Mouse (Mus musculus): Measurements from ENCODE around the gene Ly6g5c. TPM values are rescaled to one million over a fixed set of nuclear protein-coding genes. Genes with fewer than 3 reads are reported as not detected.

The Ly6g5c gene
- polyA plus RNA-seq, 1 experiment from 2014 or later = not detected

- Histone ChIP-seq H3K9ac (no peak overlapping the region), H3K4me1 (replicated peaks) (no peaks in the 10 kb centered on the region), H3K4me2 (no peak overlapping the region), H3K27me3 (no peaks in the 10 kb centered on the region), H3K27ac (replicated peaks) (no peak overlapping the region), H3K9me3 (no peaks in the 10 kb centered on the region), H3K36me3 (no peaks in the 10 kb centered on the region), H3K4me3 (no peak overlapping the region)
- WGBS = 87% methylated on average over 3 of the region's 3 CpGs
- no peak for ATAC-seq (ENCODE audit: low read depth)
These were observed 24.1 kb upstream of the Ly6g5c start for GRCm38 (mm10) chr17:35083929-35084497.

GRCm38 (mm10) chr17:35085208-35085865, 22.7 kb upstream of the Ly6g5c start, which contains the start of gene Ly6g6f:
Gene Ly6g6f (minus strand): TSS chr17:35085610.
- Histone ChIP-seq H3K9me3 (no peaks in the 10 kb centered on the region), H3K27ac (replicated peaks) (no peak within 1 kb of the TSS), H3K4me2 (no peak within 1 kb of the TSS), H3K4me1 (replicated peaks) (peaks cover 7% of the 10 kb centered on the region), H3K9ac (no peak within 1 kb of the TSS), H3K36me3 (no peaks in the 10 kb centered on the region), H3K4me3 (no peak within 1 kb of the TSS), H3K27me3 (no peaks in the 10 kb centered on the region)
- 88% methylated on average over 7 of the region's 7 CpGs for WGBS
- ATAC-seq (ENCODE audit: low read depth) = no peak

DNA sequence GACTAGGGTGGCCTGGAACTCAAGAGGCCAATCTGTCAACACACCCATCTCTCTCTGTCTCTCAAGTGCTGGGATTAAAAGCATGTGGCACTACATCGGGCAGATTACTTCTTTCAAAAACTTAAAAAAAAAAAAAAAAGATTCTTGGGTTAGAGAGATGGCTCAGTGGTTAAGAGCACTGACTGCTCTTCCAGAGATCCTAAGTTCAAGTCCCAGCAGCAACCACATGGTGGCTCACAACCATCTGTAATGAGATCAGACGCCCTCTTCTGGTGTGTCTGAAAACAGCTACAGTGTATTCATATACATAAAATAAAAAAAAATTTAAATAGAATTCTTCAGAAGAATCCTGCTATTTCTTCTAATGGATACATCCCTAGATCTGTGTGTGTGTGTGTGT, 19.9 kb upstream of the Ly6g5c start:
- H3K27ac ChIP-seq (replicated peaks) = no peak overlapping the region
- no peak overlapping the region for H3K4me2 ChIP-seq
- H3K27me3 ChIP-seq = no peaks in the 10 kb centered on the region
- WGBS = 49% methylated on average over 2 of the region's 2 CpGs
- H3K36me3 ChIP-seq = peaks cover 17% of the 10 kb centered on the region
- peaks cover 18% of the 10 kb centered on the region for H3K4me1 ChIP-seq (replicated peaks)
- ATAC-seq (ENCODE audit: low read depth) = no peak
- no peak overlapping the region for H3K4me3 ChIP-seq
- H3K9me3 ChIP-seq = no peaks in the 10 kb centered on the region
- H3K9ac ChIP-seq = no peak overlapping the region

- H3K36me3 ChIP-seq = peaks cover 26% of the 10 kb centered on the region
- H3K9me3 ChIP-seq = no peaks in the 10 kb centered on the region
- H3K4me2 ChIP-seq = peak within 1 kb of the TSS; percentile 72
- peak; percentile 98 for ATAC-seq (ENCODE audit: low read depth)
- H3K27me3 ChIP-seq = no peaks in the 10 kb centered on the region
- WGBS = 3% methylated on average over 67 of the region's 67 CpGs
- H3K4me1 ChIP-seq (replicated peaks) = peaks cover 18% of the 10 kb centered on the region
- peak within 1 kb of the TSS; percentile 89 for H3K9ac ChIP-seq
- peak within 1 kb of the TSS; percentile 98 for H3K27ac ChIP-seq (replicated peaks)
- H3K4me3 ChIP-seq = peak within 1 kb of the TSS; percentile 59
These were observed 19.0 kb upstream of the Ly6g5c start, which contains the start of gene Abhd16a for GRCm38 (mm10) chr17:35088825-35089644. Gene Abhd16a (plus strand): TSS chr17:35089263.

- Histone ChIP-seq H3K27ac (replicated peaks) (peak overlapping the region; percentile 98), H3K9ac (peak overlapping the region; percentile 89), H3K4me2 (peak overlapping the region; percentile 72), H3K4me1 (replicated peaks) (peaks cover 18% of the 10 kb centered on the region), H3K36me3 (peaks cover 39% of the 10 kb centered on the region), H3K27me3 (no peaks in the 10 kb centered on the region), H3K4me3 (peak overlapping the region; percentile 59), H3K9me3 (no peaks in the 10 kb centered on the region)
- WGBS = 56% methylated on average over 8 of the region's 8 CpGs
- ATAC-seq (ENCODE audit: low read depth) = no peak
These were observed 17.7 kb upstream of the Ly6g5c start for GRCm38 (mm10) chr17:35090166-35090932.

GRCm38 (mm10) chr17:35092403-35093198, 15.5 kb upstream of the Ly6g5c start:
- WGBS = 92% methylated on average over 14 of the region's 14 CpGs
- no peak overlapping the region for H3K4me3 ChIP-seq
- no peak overlapping the region for H3K9ac ChIP-seq
- ATAC-seq (ENCODE audit: low read depth) = no peak
- no peaks in the 10 kb centered on the region for H3K9me3 ChIP-seq
- no peak overlapping the region for H3K27ac ChIP-seq (replicated peaks)
- H3K27me3 ChIP-seq = no peaks in the 10 kb centered on the region
- H3K36me3 ChIP-seq = peaks cover 60% of the 10 kb centered on the region
- H3K4me1 ChIP-seq (replicated peaks) = peaks cover 18% of the 10 kb centered on the region
- H3K4me2 ChIP-seq = no peak overlapping the region

DNA sequence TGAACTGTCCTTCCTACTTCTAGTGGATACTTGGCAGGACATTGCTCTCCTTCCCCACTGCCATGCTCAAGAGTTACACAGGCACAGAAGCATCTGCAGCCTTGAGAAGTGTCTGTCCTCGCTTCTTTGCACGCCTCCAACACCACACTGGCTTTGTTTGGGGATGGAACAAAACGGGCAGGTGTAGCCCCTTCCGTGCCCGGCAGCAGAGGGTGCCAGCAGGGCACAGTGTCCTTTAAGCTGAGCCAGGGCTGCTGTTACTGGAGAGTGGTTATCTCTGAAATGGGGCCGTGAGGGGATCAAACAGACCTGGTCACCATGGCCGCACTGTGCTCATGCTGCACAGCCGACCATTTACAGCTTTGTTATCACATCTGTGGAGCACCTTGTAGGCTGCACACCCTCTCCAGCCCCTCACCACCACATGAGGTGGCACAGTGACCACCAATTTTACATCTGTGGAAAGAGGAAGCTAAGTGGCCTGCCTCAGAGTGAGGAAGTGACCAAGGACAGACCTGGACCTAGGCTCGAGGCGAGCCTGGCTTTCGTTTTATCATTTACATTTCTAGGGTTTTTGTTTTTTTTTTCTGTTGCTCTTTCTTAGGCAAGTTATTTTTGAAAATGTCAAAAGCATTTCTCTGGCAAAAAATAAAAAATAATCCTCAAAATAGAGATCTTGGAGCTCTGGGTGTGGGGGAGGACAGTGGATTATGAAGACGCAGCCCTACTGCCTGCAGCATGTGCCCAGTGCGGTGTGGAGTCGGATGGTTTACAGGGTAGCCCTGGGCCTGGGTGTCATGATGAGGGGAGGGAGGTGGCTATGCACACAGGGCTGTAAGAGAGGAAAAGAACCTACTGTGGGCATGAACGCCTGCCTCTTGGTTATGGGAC, 13.4 kb upstream of the Ly6g5c start:
- peaks cover 82% of the 10 kb centered on the region for H3K36me3 ChIP-seq

DNA sequence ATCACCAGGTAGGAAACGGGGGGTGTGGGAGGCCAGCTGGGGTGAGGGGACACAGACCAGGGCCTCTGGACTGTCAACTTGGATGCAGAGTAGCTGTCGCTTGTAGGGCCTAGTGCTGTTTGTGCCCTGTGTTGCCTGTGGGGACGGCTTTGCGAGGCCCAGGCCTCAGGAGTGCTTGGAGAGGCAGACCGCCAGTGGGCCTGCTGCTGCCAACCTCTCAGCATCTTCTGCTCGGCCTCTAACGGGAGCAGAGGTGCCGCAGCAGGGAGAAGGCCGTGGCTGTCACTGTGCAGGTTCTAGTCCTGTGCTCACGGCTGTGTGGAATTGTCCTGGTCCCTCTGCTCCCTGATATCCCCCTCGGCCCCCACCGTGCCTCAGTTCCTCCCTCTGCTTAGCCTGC, 11.5 kb upstream of the Ly6g5c start:
- Histone ChIP-seq H3K27me3 (no peaks in the 10 kb centered on the region), H3K4me3 (no peak overlapping the region), H3K4me2 (no peak overlapping the region), H3K4me1 (replicated peaks) (no peaks in the 10 kb centered on the region), H3K9me3 (no peaks in the 10 kb centered on the region), H3K36me3 (peaks cover 96% of the 10 kb centered on the region), H3K9ac (no peak overlapping the region), H3K27ac (replicated peaks) (no peak overlapping the region)
- WGBS = 86% methylated on average over 12 of the region's 12 CpGs
- no peak for ATAC-seq (ENCODE audit: low read depth)

More for the DNA sequence above, 13.4 kb upstream of the Ly6g5c start:
- peaks cover 17% of the 10 kb centered on the region for H3K4me1 ChIP-seq (replicated peaks)
- no peaks in the 10 kb centered on the region for H3K9me3 ChIP-seq
- H3K27ac ChIP-seq (replicated peaks) = no peak overlapping the region
- no peak overlapping the region for H3K4me2 ChIP-seq
- 93% methylated on average over 15 of the region's 15 CpGs for WGBS
- no peak for ATAC-seq (ENCODE audit: low read depth)
- no peak overlapping the region; the same call in 1 of the 2 replicates for H3K9ac ChIP-seq
- H3K4me3 ChIP-seq = no peak overlapping the region
- no peaks in the 10 kb centered on the region for H3K27me3 ChIP-seq

DNA sequence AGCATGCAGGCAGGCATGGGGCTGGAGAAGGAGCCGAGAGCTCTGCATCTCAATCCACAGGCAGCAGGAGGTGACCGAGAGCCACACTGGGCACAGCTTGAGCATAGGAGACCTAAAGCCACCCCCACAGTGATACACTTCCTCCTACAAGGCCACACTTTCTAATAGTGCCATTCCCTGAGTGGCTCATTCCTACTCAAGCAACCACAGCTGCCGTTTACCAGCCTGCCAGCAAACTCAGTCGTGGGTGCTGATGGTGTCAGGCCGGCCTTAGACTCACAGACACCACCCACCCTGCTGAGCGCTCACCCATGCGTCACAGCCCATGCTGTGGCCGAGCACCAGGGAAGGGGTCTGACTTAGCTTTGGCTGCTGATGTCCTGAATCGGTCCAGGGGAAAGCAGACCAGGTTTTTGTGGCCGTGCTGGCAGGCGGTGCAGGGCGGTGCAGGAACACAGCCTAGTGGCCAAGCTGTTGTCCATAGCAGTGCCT, 10.9 kb upstream of the Ly6g5c start:
- no peak overlapping the region for H3K4me3 ChIP-seq

DNA sequence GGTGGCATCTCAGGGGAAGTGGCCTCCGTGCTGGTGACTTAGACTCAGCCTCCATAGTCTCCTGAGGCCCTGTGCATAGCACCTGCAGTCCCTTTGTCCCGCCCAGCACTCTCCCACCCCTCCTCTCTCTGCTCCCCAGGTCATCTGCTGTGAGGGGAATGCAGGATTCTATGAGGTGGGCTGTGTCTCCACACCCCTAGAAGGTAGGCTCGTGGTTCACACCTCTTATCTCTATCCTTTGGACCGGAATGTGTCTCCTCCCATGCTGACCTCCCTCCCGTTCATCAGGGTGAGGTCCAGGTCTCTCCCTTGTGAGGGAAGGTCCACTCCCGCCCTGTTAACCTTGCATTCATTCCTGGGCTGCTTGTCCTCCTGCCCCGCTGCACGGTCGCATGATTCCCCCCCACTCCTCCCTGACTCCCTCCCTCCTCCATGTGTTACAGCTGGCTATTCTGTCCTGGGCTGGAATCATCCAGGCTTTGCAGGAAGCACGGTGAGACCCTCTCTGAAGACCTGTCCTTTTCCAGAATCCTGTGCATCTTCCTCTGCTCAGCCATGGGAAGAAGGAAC, 7.8 kb upstream of the Ly6g5c start:
- 79% methylated on average over 10 of the region's 10 CpGs for WGBS

More for the DNA sequence above, 10.9 kb upstream of the Ly6g5c start:
- H3K36me3 ChIP-seq = peaks cover 99% of the 10 kb centered on the region
- H3K9ac ChIP-seq = no peak overlapping the region
- no peak overlapping the region for H3K27ac ChIP-seq (replicated peaks)
- H3K4me2 ChIP-seq = no peak overlapping the region
- no peaks in the 10 kb centered on the region for H3K4me1 ChIP-seq (replicated peaks)
- no peaks in the 10 kb centered on the region for H3K27me3 ChIP-seq
- ATAC-seq (ENCODE audit: low read depth) = no peak
- 87% methylated on average over 12 of the region's 12 CpGs for WGBS
- H3K9me3 ChIP-seq = no peaks in the 10 kb centered on the region

More for the DNA sequence above, 7.8 kb upstream of the Ly6g5c start:
- Histone ChIP-seq H3K27me3 (no peaks in the 10 kb centered on the region), H3K4me1 (replicated peaks) (no peaks in the 10 kb centered on the region), H3K4me2 (no peak overlapping the region), H3K9me3 (no peaks in the 10 kb centered on the region), H3K4me3 (no peak overlapping the region), H3K36me3 (peaks cover 91% of the 10 kb centered on the region), H3K27ac (replicated peaks) (no peak overlapping the region), H3K9ac (no peak overlapping the region)
- no peak for ATAC-seq (ENCODE audit: low read depth)

Data from neural tube, embryonic 13.5 days (tissue).